ENCODE assay signal across 8 mouse cellular contexts in the genomic region with DNA sequence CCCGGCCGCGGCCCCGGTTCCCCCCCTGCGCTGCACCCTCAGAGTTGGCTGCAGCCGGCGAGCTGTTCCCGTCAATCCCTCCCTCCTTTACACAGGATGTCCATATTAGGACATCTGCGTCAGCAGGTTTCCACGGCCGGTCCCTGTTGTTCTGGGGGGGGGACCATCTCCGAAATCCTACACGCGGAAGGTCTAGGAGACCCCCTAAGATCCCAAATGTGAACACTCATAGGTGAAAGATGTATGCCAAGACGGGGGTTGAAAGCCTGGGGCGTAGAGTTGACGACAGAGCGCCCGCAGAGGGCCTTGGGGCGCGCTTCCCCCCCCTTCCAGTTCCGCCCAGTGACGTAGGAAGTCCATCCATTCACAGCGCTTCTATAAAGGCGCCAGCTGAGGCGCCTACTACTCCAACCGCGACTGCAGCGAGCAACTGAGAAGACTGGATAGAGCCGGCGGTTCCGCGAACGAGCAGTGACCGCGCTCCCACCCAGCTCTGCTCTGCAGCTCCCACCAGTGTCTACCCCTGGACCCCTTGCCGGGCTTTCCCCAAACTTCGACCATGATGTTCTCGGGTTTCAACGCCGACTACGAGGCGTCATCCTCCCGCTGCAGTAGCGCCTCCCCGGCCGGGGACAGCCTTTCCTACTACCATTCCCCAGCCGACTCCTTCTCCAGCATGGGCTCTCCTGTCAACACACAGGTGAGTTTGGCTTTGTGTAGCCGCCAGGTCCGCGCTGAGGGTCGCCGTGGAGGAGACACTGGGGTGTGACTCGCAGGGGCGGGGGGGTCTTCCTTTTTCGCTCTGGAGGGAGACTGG. TPM values are rescaled to one million over a fixed set of nuclear protein-coding genes. Genes with fewer than 3 reads are reported as not detected.
DNase-seq lines count a peak whose midpoint lies in the region; ATAC-seq lines count a peak whose summit lies in the region.

Gene Fos, plus strand, starts transcription at position 410 of the 817 bp plus-strand sequence.

- H3K9ac ChIP-seq in forebrain, embryonic 11.5 days (ENCODE audit: low read length), result peak within 1 kb of the TSS; percentile 21
- H3K9ac ChIP-seq in heart, embryonic 16.5 days (ENCODE audit: low read length), result peak within 1 kb of the TSS; percentile 76
- peak within 1 kb of the TSS; percentile 64 for H3K9ac ChIP-seq in liver, embryonic 15.5 days
- peak within 1 kb of the TSS; percentile 60 for H3K9ac ChIP-seq in neural tube, embryonic 11.5 days (ENCODE audit: low read length)
- peak within 1 kb of the TSS; percentile 79 for H3K9ac ChIP-seq in stomach, embryonic 16.5 days (ENCODE audit: low read length)

- H3K36me3 ChIP-seq in forebrain, embryonic 11.5 days (ENCODE audit: control insufficient read depth, insufficient read depth, low read length), result no peaks in the 10 kb centered on the region
- no peaks in the 10 kb centered on the region for H3K36me3 ChIP-seq in heart, embryonic 16.5 days (ENCODE audit: control insufficient read depth, insufficient read depth)
- H3K36me3 ChIP-seq in liver, embryonic 15.5 days (replicated peaks), result 0 out of 2 replicates have a peak, but pooled peaks cover 5% of the 10 kb centered on the region
- H3K36me3 ChIP-seq in neural tube, embryonic 11.5 days (ENCODE audit: control insufficient read depth, insufficient read depth, low read length), result no peaks in the 10 kb centered on the region
- H3K36me3 ChIP-seq in stomach, embryonic 16.5 days (ENCODE audit: control insufficient read depth, insufficient read depth, low read length), result no peaks in the 10 kb centered on the region

- peak; percentile 90 for DNase-seq in CD8-positive naive resting alpha-beta T cell, adult 2 months (ENCODE audit: low read depth in 2 of 2, low spot score in 2 of 2)
- DNase-seq in c-Kit-positive CD71-negative TER-119-negative erythroid progenitor cells, embryonic 14.5 days (ENCODE audit: low read depth), result peak; percentile 93
- DNase-seq in forebrain, embryonic 11.5 days (ENCODE audit: low spot score), result peak; percentile 89
- DNase-seq in kidney, postnatal 36 days, result peak; percentile 91 to 93
- peak; percentile 90 for DNase-seq in neural tube, embryonic 11.5 days (ENCODE audit: low spot score)

- peak within 1 kb of the TSS; percentile 50 for H3K4me3 ChIP-seq in forebrain, embryonic 11.5 days (ENCODE audit: low read depth, low read length)
- H3K4me3 ChIP-seq in heart, embryonic 16.5 days (ENCODE audit: low read length), result peak within 1 kb of the TSS; percentile 67
- H3K4me3 ChIP-seq in liver, embryonic 15.5 days (replicated peaks), result peak within 1 kb of the TSS; percentile 66
- peak within 1 kb of the TSS; percentile 50 for H3K4me3 ChIP-seq in neural tube, embryonic 11.5 days (ENCODE audit: low read depth, low read length)
- peak within 1 kb of the TSS; percentile 66 for H3K4me3 ChIP-seq in stomach, embryonic 16.5 days (replicated peaks; ENCODE audit: low read length)

- ATAC-seq in forebrain, embryonic 11.5 days (replicated peaks; ENCODE audit: low FRiP score), result peak; percentile 87
- ATAC-seq in heart, embryonic 16.5 days (replicated peaks; ENCODE audit: extremely low read depth, insufficient read depth, low FRiP score), result peak; percentile 88
- ATAC-seq in liver, embryonic 15.5 days (ENCODE audit: insufficient read depth), result peak; percentile 81
- peak; percentile 89 for ATAC-seq in neural tube, embryonic 11.5 days (ENCODE audit: insufficient read depth, low FRiP score, low TSS enrichment)
- ATAC-seq in stomach, embryonic 16.5 days (ENCODE audit: insufficient read depth, low FRiP score), result peak; percentile 91

- no peaks in the 10 kb centered on the region for H3K9me3 ChIP-seq in forebrain, embryonic 11.5 days (ENCODE audit: control insufficient read depth, low read length)
- no peaks in the 10 kb centered on the region for H3K9me3 ChIP-seq in heart, embryonic 16.5 days (replicated peaks; ENCODE audit: control insufficient read depth, low read length)
- no peaks in the 10 kb centered on the region for H3K9me3 ChIP-seq in liver, embryonic 15.5 days (replicated peaks)
- no peaks in the 10 kb centered on the region for H3K9me3 ChIP-seq in neural tube, embryonic 11.5 days (ENCODE audit: control insufficient read depth, low read length)
- no peaks in the 10 kb centered on the region for H3K9me3 ChIP-seq in stomach, embryonic 16.5 days (replicated peaks; ENCODE audit: control insufficient read depth, low read length)

- peaks cover 12% of the 10 kb centered on the region for H3K4me1 ChIP-seq in forebrain, embryonic 11.5 days (replicated peaks; ENCODE audit: control insufficient read depth, insufficient read depth, low read length)
- peaks cover 20% of the 10 kb centered on the region for H3K4me1 ChIP-seq in heart, embryonic 16.5 days (ENCODE audit: control insufficient read depth, insufficient read depth, low read length)
- peaks cover 65% of the 10 kb centered on the region for H3K4me1 ChIP-seq in liver, embryonic 15.5 days (replicated peaks)
- peaks cover 14% of the 10 kb centered on the region for H3K4me1 ChIP-seq in neural tube, embryonic 11.5 days (ENCODE audit: control insufficient read depth, insufficient read depth, low read length)
- peaks cover 23% of the 10 kb centered on the region for H3K4me1 ChIP-seq in stomach, embryonic 16.5 days (ENCODE audit: control insufficient read depth, insufficient read depth, low read length)

- H3K4me2 ChIP-seq in forebrain, embryonic 11.5 days (ENCODE audit: low read depth, low read length, severe bottlenecking), result peak within 1 kb of the TSS; percentile 99
- peak within 1 kb of the TSS; percentile 82 for H3K4me2 ChIP-seq in heart, embryonic 16.5 days (ENCODE audit: low read depth, low read length)
- peak within 1 kb of the TSS; percentile 98 for H3K4me2 ChIP-seq in liver, embryonic 15.5 days
- H3K4me2 ChIP-seq in neural tube, embryonic 11.5 days (ENCODE audit: low read depth), result peak within 1 kb of the TSS; percentile 98
- H3K4me2 ChIP-seq in stomach, embryonic 16.5 days (ENCODE audit: low read depth, low read length), result peak within 1 kb of the TSS; percentile 98

- H3K27me3 ChIP-seq in forebrain, embryonic 11.5 days (ENCODE audit: control insufficient read depth, insufficient read depth, low read length), result peaks cover 29% of the 10 kb centered on the region
- H3K27me3 ChIP-seq in heart, embryonic 16.5 days (ENCODE audit: control insufficient read depth, insufficient read depth, low read length), result peaks cover 5% of the 10 kb centered on the region; the same call in 1 of the 2 replicates
- H3K27me3 ChIP-seq in liver, embryonic 15.5 days, result peaks cover 81% of the 10 kb centered on the region
- H3K27me3 ChIP-seq in neural tube, embryonic 11.5 days (ENCODE audit: control insufficient read depth, insufficient read depth, low read length), result peaks cover 21% of the 10 kb centered on the region
- H3K27me3 ChIP-seq in stomach, embryonic 16.5 days (ENCODE audit: control insufficient read depth, insufficient read depth, low read length), result peaks cover 3% of the 10 kb centered on the region; the same call in 1 of the 2 replicates

- under 1% methylated on average over 56 of the region's 56 CpGs for WGBS in forebrain, embryonic 11.5 days
- WGBS in heart, embryonic 16.5 days, result 0% methylated on average over 55 of the region's 56 CpGs
- 1% methylated on average over 56 of the region's 56 CpGs for WGBS in liver, embryonic 15.5 days (ENCODE audit: insufficient replicate concordance)
- WGBS in neural tube, embryonic 11.5 days, result under 1% methylated on average over 55 of the region's 56 CpGs
- WGBS in stomach, embryonic 16.5 days, result under 1% methylated on average over 56 of the region's 56 CpGs

- H3K27ac ChIP-seq in forebrain, embryonic 11.5 days (ENCODE audit: low read depth, low read length), result no peak within 1 kb of the TSS
- H3K27ac ChIP-seq in heart, embryonic 16.5 days (ENCODE audit: low read length), result peak within 1 kb of the TSS; percentile 92
- H3K27ac ChIP-seq in liver, embryonic 15.5 days (replicated peaks), result peak within 1 kb of the TSS; percentile 71
- no peak within 1 kb of the TSS for H3K27ac ChIP-seq in neural tube, embryonic 11.5 days (ENCODE audit: low read depth, low read length)
- peak within 1 kb of the TSS; percentile 81 for H3K27ac ChIP-seq in stomach, embryonic 16.5 days (ENCODE audit: low read length)

RNA-seq across cellular contexts. Expression of gene Fos, which starts in this region (rescaled TPM):
- polyA plus RNA-seq in forebrain, embryonic 11.5 days (2014; fragmentation: Nextera tagmentation; extraction: Ambion mirVana), result 0.57 and 1.1 TPM in 2 replicates
- polyA plus RNA-seq in heart, embryonic 16.5 days (2015; fragmentation: Nextera tagmentation; extraction: Ambion mirVana), result 5.0 and 6.6 TPM in 2 replicates
- polyA plus RNA-seq in liver, embryonic 15.5 days (2015; fragmentation: Nextera tagmentation; extraction: Ambion mirVana), result 1.5 and 1.7 TPM in 2 replicates
- 1.4 and 2.5 TPM in 2 replicates for polyA plus RNA-seq in neural tube, embryonic 11.5 days (2014; fragmentation: Nextera tagmentation; extraction: Ambion mirVana)
- polyA plus RNA-seq in stomach, embryonic 16.5 days (2015; fragmentation: Nextera tagmentation; extraction: Ambion mirVana), result 16.1 and 21.1 TPM in 2 replicates

Comparison
In these comparisons a context has a peak if more than half of its experiments do, and no peak if none do; other contexts are left out.
1. H3K27ac ChIP-seq: peak in heart, embryonic 16.5 days (single experiment), liver, embryonic 15.5 days (single experiment) and stomach, embryonic 16.5 days (single experiment); none in forebrain, embryonic 11.5 days (single experiment) and neural tube, embryonic 11.5 days (single experiment).
2. H3K9ac ChIP-seq: peak in every context shown above with its lines; median percentile 79 in stomach, embryonic 16.5 days; 76 in heart, embryonic 16.5 days; 64 in liver, embryonic 15.5 days; 60 in neural tube, embryonic 11.5 days; 21 in forebrain, embryonic 11.5 days.
3. Peak in every context shown above with its lines, with median percentiles within 50 percentile points of each other: DNase-seq, ATAC-seq, H3K4me2 ChIP-seq and H3K4me3 ChIP-seq.